Mouse (Mus musculus): ENCODE measurements around the gene Klhdc4.

Klhdc4 gene

DNA sequence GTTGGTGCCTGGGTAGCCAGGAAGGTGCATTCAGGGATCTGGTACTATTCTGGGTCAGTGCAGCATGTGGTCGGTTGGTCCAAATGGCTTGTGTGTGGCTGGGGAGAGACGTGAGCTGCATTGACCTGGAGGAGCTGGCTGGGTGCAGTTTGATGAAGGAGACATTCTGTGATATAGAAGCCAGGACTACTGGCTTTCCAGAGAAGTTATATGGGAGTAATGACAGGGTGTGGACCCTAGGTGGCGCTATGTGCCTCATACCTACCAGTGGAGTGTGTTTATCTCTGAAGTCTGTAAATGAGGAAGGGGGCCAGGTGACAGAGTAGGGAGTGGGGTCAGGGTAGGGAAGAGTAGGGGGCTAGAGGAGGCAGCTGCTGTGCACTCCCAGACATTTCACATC lies 78.9 kb downstream of the Klhdc4 start:
- DNase-seq (ENCODE audit: low spot score in 2 of 2): no peak

DNA sequence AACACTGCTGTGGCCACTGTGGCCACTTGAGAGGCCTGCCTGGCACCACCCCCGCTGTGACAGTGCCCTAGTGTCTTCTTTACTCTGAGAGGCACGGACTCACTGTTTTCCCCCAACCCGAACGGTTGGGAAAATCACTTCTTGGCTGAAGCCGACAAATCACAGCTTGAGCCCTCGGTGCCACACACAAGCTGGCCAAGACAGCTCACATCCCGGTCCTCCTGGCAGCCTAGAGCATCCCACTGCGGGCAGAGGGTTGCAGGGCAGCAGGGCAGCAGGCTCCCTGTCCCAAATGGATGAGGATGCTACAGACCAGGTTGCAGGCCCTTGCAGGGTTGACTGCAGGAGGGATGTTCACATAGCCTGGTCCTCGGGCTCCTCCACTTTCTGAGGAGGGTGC lies 79.9 kb downstream of the Klhdc4 start:
- no peak for DNase-seq (ENCODE audit: low spot score in 2 of 2)
